Mouse (Mus musculus) erythroblast, embryonic 14.5 days (primary cell): ENCODE results near the gene Gpc6.

Experiments
- GATA1 ChIP-seq: IDR thresholded peaks from 2 replicates; pipeline ENCODE4 v1.6.1; 2012; ENCODE audit warnings: low read length, inconsistent platforms, mixed read lengths
- TAL1 ChIP-seq: IDR thresholded peaks from 3 replicates; pipeline ENCODE4 v1.6.1; 2012; ENCODE audit warnings: low read length, inconsistent platforms, mixed read lengths

- TF ChIP-seq TAL1 (no peak), GATA1 (no peak)
Observed at GRCm38 (mm10) chr14:117093586-117093985, 168.5 kb downstream of the Gpc6 start.
